Mouse (Mus musculus): ENCODE measurements around the gene Lrrc8c. TPM values are rescaled to one million over a fixed set of nuclear protein-coding genes. Genes with fewer than 3 reads are reported as not detected.

Gene Lrrc8c
- total RNA-seq, 1 experiment from 2014 or later: 15.8 TPM

GRCm38 (mm10) chr5:105499396-105499795 is 19.8 kb upstream of the Lrrc8c start:
- no peak for ATAC-seq (ENCODE audit: extremely low read depth, insufficient number of reproducible peaks, low FRiP score, poor library complexity, severe bottlenecking)

DNA sequence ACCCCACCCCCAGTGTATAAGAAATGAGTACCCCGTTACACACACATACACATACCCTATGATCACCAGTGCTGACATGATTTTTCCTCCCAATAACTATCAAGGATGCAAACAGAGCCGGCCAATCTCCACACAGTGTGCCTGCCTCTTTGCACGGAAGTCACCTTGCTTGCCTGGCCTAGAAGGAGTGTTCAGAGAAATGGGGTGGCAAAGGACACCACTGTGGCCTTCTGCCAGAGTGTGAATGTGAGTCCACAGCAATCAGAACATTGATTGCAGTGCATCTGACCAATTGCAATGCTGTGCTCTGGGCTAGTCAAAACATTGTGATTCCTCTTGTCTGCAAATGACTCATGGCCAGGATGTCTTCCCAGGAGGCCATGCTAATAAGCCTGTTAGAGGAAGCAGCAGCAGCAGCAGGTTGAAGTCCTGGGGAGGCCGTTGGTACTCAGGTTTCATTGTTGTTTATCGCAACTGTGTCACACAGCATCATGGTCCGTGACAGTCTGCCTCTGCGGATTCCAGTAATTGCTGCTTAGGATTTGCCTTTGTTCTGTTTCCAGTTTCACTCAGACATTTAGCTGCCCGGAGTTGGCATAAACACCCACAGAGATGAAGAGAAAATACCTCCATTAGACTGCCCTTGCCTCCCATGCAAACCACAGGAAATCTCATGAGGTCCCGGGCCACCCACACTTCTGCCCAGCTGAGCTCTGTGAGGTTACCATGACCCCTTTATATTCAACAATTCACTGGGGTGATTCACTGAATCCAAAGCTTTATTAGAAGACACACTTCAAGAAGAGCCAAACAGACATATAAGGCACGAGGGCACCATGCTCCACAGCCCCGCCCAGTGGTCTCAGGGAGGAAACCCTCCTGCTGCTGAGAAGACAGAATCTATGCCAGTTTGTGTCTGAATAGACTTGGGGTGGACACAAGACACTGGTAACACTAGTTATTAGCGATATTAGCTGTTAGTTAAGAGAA is 18.8 kb upstream of the Lrrc8c start:
- ATAC-seq (ENCODE audit: extremely low read depth, insufficient number of reproducible peaks, low FRiP score, poor library complexity, severe bottlenecking): peak; percentile 62; the same call in 1 of the 2 replicates

GRCm38 (mm10) chr5:105501136-105501535 is 18.1 kb upstream of the Lrrc8c start:
- no peak for ATAC-seq (ENCODE audit: extremely low read depth, insufficient number of reproducible peaks, low FRiP score, poor library complexity, severe bottlenecking)

GRCm38 (mm10) chr5:105508813-105509212 is 10.4 kb upstream of the Lrrc8c start:
- no peak for ATAC-seq (ENCODE audit: extremely low read depth, insufficient number of reproducible peaks, low FRiP score, poor library complexity, severe bottlenecking)

- ATAC-seq (ENCODE audit: extremely low read depth, insufficient number of reproducible peaks, low FRiP score, poor library complexity, severe bottlenecking): no peak
Measured at GRCm38 (mm10) chr5:105512297-105512696, 6.9 kb upstream of the Lrrc8c start.

DNA sequence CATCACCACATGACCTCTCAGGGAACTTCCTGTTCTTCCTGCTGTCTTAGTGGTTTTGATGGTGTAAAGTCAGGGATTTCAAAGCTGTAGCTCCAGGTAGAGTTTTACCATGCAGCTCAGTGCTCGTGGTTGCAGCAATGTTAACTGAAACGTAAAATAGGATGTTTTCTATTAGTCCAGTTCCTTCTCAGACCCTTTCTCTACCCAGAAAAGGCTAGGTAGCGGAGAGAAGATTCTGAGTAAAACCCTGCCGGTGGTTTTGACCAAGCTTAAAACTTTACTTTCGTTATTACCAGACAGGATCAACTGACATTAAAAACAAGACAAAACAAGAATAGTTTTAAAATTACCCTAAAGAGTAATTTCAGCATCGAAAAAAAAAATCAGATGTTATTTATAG is 3.7 kb upstream of the Lrrc8c start:
- ATAC-seq (ENCODE audit: extremely low read depth, insufficient number of reproducible peaks, low FRiP score, poor library complexity, severe bottlenecking): no peak

DNA sequence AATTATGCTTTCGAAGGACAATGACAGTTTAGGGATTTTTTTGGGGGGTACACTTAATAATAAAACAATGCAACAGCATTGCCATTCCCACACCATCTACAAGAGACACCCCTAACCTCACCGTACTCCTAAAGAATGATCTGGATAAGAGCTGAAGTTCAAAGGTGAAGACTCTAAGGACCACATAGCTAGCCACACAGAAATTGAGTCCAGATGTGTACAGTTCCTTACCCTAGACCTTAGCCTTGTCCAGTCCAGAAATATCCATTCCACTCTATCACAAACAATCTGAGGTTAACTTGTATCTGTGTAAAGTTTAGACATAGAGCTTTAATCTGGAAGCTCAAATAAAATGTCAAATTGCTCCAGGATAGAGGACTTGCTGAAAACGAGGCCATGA is 2.9 kb upstream of the Lrrc8c start:
- no peak for ATAC-seq (ENCODE audit: extremely low read depth, insufficient number of reproducible peaks, low FRiP score, poor library complexity, severe bottlenecking)

- no peak for ATAC-seq (ENCODE audit: extremely low read depth, insufficient number of reproducible peaks, low FRiP score, poor library complexity, severe bottlenecking)
Measured at GRCm38 (mm10) chr5:105517992-105518625, 1.1 kb upstream of the Lrrc8c start.

- ATAC-seq (ENCODE audit: extremely low read depth, insufficient number of reproducible peaks, low FRiP score, poor library complexity, severe bottlenecking): peak; percentile 7
Measured at GRCm38 (mm10) chr5:105518626-105519095, 527 bp upstream of the Lrrc8c start.

DNA sequence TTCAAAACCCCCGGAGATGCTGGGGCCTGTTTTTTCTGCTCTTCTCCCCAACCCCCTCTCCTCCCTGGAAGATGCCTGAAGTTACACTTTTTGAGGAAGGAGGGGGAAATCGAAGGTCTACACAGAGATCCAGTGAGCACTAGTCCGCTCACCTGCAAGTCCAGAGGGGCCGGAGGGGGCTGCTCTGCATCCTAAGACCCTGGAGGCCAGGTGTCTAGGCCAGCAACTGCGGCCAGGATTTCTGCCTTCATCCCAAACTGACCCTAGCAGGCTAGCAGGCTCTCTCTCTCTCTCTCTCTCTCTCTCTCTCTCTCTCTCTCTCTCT is 750 bp downstream of the Lrrc8c start:
- ATAC-seq (ENCODE audit: extremely low read depth, insufficient number of reproducible peaks, low FRiP score, poor library complexity, severe bottlenecking): no peak

DNA sequence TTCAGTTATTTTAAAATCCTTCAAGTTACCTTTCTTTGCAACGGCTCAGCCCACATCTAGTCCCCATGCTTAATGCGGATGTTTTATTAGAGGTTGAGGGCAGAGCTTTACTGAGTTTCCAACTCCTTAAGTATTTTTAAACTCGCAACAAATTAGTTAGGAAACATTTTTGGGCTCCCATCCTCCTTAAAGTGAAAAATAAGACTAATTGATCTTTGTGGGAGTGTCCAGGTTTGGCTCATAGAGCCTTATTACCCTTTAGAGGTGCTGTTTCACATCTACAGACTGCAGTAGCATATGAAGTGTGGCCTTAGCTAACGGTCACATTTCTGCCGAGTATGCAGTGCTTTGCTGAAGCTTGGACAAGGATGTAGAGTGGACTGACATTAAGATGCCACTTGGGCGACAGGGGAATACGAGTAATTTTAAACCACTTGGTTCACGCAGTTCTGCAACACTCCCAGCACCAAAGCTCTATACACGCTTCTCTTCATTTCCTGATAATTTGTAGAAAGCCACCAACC is 1.3 kb downstream of the Lrrc8c start:
- ATAC-seq (ENCODE audit: extremely low read depth, insufficient number of reproducible peaks, low FRiP score, poor library complexity, severe bottlenecking): no peak

- no peak for ATAC-seq (ENCODE audit: extremely low read depth, insufficient number of reproducible peaks, low FRiP score, poor library complexity, severe bottlenecking)
Measured at GRCm38 (mm10) chr5:105523452-105523851, 4.3 kb downstream of the Lrrc8c start.

GRCm38 (mm10) chr5:105525004-105525403 is 5.8 kb downstream of the Lrrc8c start:
- ATAC-seq (ENCODE audit: extremely low read depth, insufficient number of reproducible peaks, low FRiP score, poor library complexity, severe bottlenecking): no peak

GRCm38 (mm10) chr5:105526107-105526645 is 7.0 kb downstream of the Lrrc8c start:
- no peak for ATAC-seq (ENCODE audit: extremely low read depth, insufficient number of reproducible peaks, low FRiP score, poor library complexity, severe bottlenecking)

DNA sequence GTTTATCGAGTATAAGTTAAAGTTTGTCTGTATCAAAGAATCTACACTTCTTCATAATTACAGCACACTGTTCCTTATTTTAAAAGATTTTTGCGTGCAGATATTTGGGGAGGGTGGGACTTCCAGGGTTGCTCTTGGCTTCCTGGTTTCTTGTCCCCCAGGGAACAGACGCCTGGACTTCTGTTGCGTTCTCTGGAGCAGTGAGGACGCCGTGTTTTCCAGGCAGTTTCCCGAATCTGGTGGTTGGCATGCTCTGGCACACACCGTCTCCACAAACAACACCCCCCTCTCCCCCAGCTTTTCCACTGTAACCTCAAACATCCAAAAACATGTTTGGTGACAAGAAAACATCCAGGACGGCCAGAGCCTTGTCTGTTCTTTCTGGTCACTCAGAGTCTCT is 7.6 kb downstream of the Lrrc8c start:
- no peak for ATAC-seq (ENCODE audit: extremely low read depth, insufficient number of reproducible peaks, low FRiP score, poor library complexity, severe bottlenecking)

GRCm38 (mm10) chr5:105527477-105528331 is 8.5 kb downstream of the Lrrc8c start:
- no peak for ATAC-seq (ENCODE audit: extremely low read depth, insufficient number of reproducible peaks, low FRiP score, poor library complexity, severe bottlenecking)

- no peak for ATAC-seq (ENCODE audit: extremely low read depth, insufficient number of reproducible peaks, low FRiP score, poor library complexity, severe bottlenecking)
Measured at GRCm38 (mm10) chr5:105530576-105530975, 11.4 kb downstream of the Lrrc8c start.

DNA sequence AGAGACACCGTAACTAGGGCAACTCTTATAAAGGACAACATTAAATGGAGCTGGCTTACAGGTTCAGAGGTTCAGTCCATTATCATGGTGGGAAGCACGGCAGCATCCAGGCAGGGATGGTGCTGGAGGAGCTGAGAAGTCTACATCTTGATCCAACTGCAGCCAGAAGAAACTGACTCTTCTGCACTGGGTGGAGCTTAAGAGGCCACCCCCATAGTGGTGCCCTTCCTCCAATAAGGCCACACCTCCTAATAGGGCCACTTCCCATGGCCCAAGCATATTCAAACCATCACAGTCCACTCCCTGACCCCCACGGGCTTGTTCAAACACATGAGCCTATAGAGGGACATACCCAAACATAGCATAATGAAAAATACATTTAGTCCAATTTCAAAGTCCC is 16.0 kb downstream of the Lrrc8c start:
- no peak for ATAC-seq (ENCODE audit: extremely low read depth, insufficient number of reproducible peaks, low FRiP score, poor library complexity, severe bottlenecking)

DNA sequence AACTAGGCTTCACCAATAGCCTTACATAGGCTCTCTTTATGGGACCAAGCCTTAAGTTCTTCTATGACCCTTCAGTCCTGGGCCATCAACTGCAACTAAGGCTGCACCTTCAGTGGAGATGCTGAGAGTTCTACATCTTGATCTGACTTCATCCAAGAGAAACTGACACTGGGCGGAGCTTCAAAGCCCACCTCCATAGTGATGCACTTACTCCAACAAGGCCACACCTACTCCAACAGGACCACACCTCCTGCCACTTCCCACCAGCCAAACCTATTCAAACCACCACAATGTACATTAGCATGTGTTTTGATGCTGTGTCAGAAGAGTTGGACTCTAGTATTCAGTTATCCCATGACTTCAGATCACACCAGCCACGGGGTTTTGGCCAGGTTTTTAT is 17.0 kb downstream of the Lrrc8c start:
- no peak for ATAC-seq (ENCODE audit: extremely low read depth, insufficient number of reproducible peaks, low FRiP score, poor library complexity, severe bottlenecking)
